Mouse (Mus musculus) limb, embryonic 10.5 days (tissue): Measurements from ENCODE around the gene Hcar2. TPM values are rescaled to one million over a fixed set of nuclear protein-coding genes. Genes with fewer than 3 reads are reported as not detected.

ENCODE experiments used
- DNase-seq: peaks from one replicate; pipeline ENCODE4 v3.0.0-alpha.2; 2017; ENCODE audit warnings: low spot score
- H3K27ac ChIP-seq: fragments of 300-500 bp; sonication (generic); 2 replicates; pipeline ENCODE4 v1.5.1; 2016; ENCODE audit warnings: mild to moderate bottlenecking
- H3K27me3 ChIP-seq: fragments of 300-500 bp; sonication (generic); 2 replicates; pipeline ENCODE4 v1.6.1; 2016; ENCODE audit warnings: low read depth, mild to moderate bottlenecking; ENCODE audit not compliant: poor library complexity, severe bottlenecking
- H3K36me3 ChIP-seq: fragments of 300-500 bp; sonication (generic); 2 replicates; pipeline ENCODE4 v1.6.1; 2016; ENCODE audit warnings: mild to moderate bottlenecking, moderate library complexity
- H3K4me1 ChIP-seq: fragments of 300-500 bp; sonication (generic); 2 replicates; pipeline ENCODE4 v1.6.1; 2016
- H3K4me3 ChIP-seq: fragments of 300-500 bp; sonication (generic); 2 replicates; pipeline ENCODE4 v1.5.1; 2016; ENCODE audit warnings: mild to moderate bottlenecking, moderate library complexity
- H3K9me3 ChIP-seq: fragments of 300-500 bp; sonication (generic); replicated peaks from 2 replicates; pipeline ENCODE4 v1.6.1; 2016; ENCODE audit warnings: mild to moderate bottlenecking
- WGBS: fragments of 180-500 bp; shearing (Covaris S2); methylation state at CpG from one replicate; pipeline ENCODE4 v1.1.7; 2016; 5-methylcytosine and 5-hydroxymethylcytosine counted together
- polyA plus RNA-seq: library from polyadenylated mRNA; unstranded; fragments of >200 nt; fragmentation: Nextera tagmentation; extraction: Ambion mirVana; gene quantifications from 2 replicates; pipeline ENCODE4 v1.2.1, GENCODE M21; 2016

Hcar2 gene
- polyA plus RNA-seq, 1 experiment from 2014 or later = not detected

GRCm38 (mm10) chr5:123851398-123851797 is 13.9 kb downstream of the Hcar2 start:
- 51% methylated on average over 2 of the region's 2 CpGs for WGBS
- peaks cover 7% of the 10 kb centered on the region for H3K4me1 ChIP-seq

GRCm38 (mm10) chr5:123844316-123844715 is 21.0 kb downstream of the Hcar2 start:
- no peaks in the 10 kb centered on the region for H3K36me3 ChIP-seq
- 95% methylated on average over 14 of the region's 14 CpGs for WGBS
- H3K4me3 ChIP-seq = no peak overlapping the region
- H3K27ac ChIP-seq = no peak overlapping the region
- DNase-seq = no peak
- no peaks in the 10 kb centered on the region for H3K9me3 ChIP-seq
- no peaks in the 10 kb centered on the region for H3K27me3 ChIP-seq
- no peaks in the 10 kb centered on the region for H3K4me1 ChIP-seq

More at GRCm38 (mm10) chr5:123851398-123851797, 13.9 kb downstream of the Hcar2 start:
- Histone ChIP-seq H3K4me3 (no peak overlapping the region), H3K27ac (no peak overlapping the region), H3K36me3 (no peaks in the 10 kb centered on the region), H3K27me3 (no peaks in the 10 kb centered on the region), H3K9me3 (no peaks in the 10 kb centered on the region)
- no peak for DNase-seq

DNA sequence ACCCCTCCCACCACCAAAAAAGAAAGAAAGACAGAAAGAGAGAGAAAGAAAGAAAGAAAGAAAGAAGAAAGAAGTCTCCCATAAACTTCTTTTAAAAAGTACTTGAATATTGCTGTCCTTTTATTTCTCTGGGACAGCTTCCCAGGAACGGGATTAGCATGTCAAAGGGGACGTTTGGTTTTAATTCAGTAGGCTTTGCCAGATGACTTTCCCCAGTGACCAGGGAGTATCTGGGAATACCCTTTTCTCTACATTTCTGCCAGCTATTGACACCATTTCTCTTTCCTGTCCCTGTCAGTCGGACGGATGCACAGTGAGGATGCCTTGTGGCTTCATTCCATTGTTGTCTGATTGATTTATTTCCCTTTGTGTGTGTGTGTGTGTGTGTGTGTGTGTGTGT is 21.5 kb downstream of the Hcar2 start:
- no peak overlapping the region for H3K27ac ChIP-seq
- 63% methylated on average over 4 of the region's 4 CpGs for WGBS
- H3K36me3 ChIP-seq = no peaks in the 10 kb centered on the region
- no peaks in the 10 kb centered on the region for H3K4me1 ChIP-seq
- no peaks in the 10 kb centered on the region for H3K27me3 ChIP-seq
- DNase-seq = no peak
- H3K4me3 ChIP-seq = no peak overlapping the region
- H3K9me3 ChIP-seq = no peaks in the 10 kb centered on the region

DNA sequence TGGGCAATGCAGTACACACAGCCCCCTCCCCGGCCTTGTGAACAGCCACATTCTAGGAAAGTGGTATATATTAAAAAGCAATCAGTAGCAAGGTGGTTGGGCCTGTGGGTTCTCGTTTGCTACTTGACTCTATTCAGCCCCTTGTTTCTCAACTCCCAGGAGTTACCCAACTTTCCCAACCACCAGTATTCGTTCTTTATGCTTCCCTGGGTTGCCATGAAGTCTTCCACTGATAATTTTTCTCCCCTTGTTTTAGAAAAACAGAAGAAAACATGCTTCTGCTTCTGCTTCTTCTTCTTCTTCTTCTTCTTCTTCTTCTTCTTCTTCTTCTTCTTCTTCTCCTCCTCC is 22.4 kb downstream of the Hcar2 start:
- no peaks in the 10 kb centered on the region for H3K27me3 ChIP-seq
- peaks cover 5% of the 10 kb centered on the region; the same call in 1 of the 2 replicates for H3K4me1 ChIP-seq
- no peak overlapping the region for H3K27ac ChIP-seq
- H3K4me3 ChIP-seq = no peak overlapping the region
- WGBS = 77% methylated on average over 3 of the region's 3 CpGs
- H3K9me3 ChIP-seq = no peaks in the 10 kb centered on the region
- no peak for DNase-seq
- no peaks in the 10 kb centered on the region for H3K36me3 ChIP-seq

- no peaks in the 10 kb centered on the region for H3K36me3 ChIP-seq
- no peaks in the 10 kb centered on the region for H3K27me3 ChIP-seq
- no peaks in the 10 kb centered on the region for H3K9me3 ChIP-seq
- no peak overlapping the region for H3K27ac ChIP-seq
- peaks cover 5% of the 10 kb centered on the region; the same call in 1 of the 2 replicates for H3K4me1 ChIP-seq
- no peak overlapping the region for H3K4me3 ChIP-seq
- DNase-seq = no peak
- 69% methylated on average over 11 of the region's 11 CpGs for WGBS
These were observed 22.9 kb downstream of the Hcar2 start for GRCm38 (mm10) chr5:123842221-123842934.

GRCm38 (mm10) chr5:123837371-123837770 is 27.9 kb downstream of the Hcar2 start:
- WGBS = 72% methylated on average over 4 of the region's 4 CpGs
- Histone ChIP-seq H3K27ac (no peak overlapping the region), H3K9me3 (no peaks in the 10 kb centered on the region), H3K4me3 (no peak overlapping the region), H3K27me3 (no peaks in the 10 kb centered on the region), H3K36me3 (no peaks in the 10 kb centered on the region), H3K4me1 (peaks cover 5% of the 10 kb centered on the region; the same call in 1 of the 2 replicates)
- DNase-seq = no peak

GRCm38 (mm10) chr5:123834836-123835235 is 30.5 kb downstream of the Hcar2 start:
- WGBS = 88% methylated on average over 3 of the region's 3 CpGs
- Histone ChIP-seq H3K36me3 (no peaks in the 10 kb centered on the region), H3K27ac (no peak overlapping the region), H3K27me3 (no peaks in the 10 kb centered on the region), H3K9me3 (no peaks in the 10 kb centered on the region), H3K4me1 (peaks cover 5% of the 10 kb centered on the region; the same call in 1 of the 2 replicates), H3K4me3 (no peak overlapping the region)
- no peak for DNase-seq

GRCm38 (mm10) chr5:123832309-123832708 is 33.0 kb downstream of the Hcar2 start:
- Histone ChIP-seq H3K36me3 (0 out of 2 replicates have a peak, but pooled peaks cover 4% of the 10 kb centered on the region), H3K27me3 (no peaks in the 10 kb centered on the region), H3K27ac (no peak overlapping the region), H3K4me1 (peaks cover 12% of the 10 kb centered on the region), H3K4me3 (no peak overlapping the region), H3K9me3 (no peaks in the 10 kb centered on the region)
- no peak for DNase-seq
- 91% methylated on average over 7 of the region's 7 CpGs for WGBS

- 73% methylated on average over 6 of the region's 6 CpGs for WGBS
- peaks cover 14% of the 10 kb centered on the region for H3K36me3 ChIP-seq
- H3K4me3 ChIP-seq = no peak overlapping the region
- H3K27me3 ChIP-seq = no peaks in the 10 kb centered on the region
- no peak for DNase-seq
- no peaks in the 10 kb centered on the region for H3K9me3 ChIP-seq
- H3K27ac ChIP-seq = 0 out of 2 replicates have a peak overlapping the region, but pooled peaks have one; percentile 20
- peaks cover 20% of the 10 kb centered on the region for H3K4me1 ChIP-seq
These were observed 37.6 kb downstream of the Hcar2 start for GRCm38 (mm10) chr5:123827659-123828091.

GRCm38 (mm10) chr5:123822706-123823105 is 42.6 kb downstream of the Hcar2 start:
- Histone ChIP-seq H3K27me3 (no peaks in the 10 kb centered on the region), H3K4me3 (no peak overlapping the region), H3K4me1 (peaks cover 18% of the 10 kb centered on the region), H3K27ac (no peak overlapping the region), H3K9me3 (no peaks in the 10 kb centered on the region), H3K36me3 (peaks cover 59% of the 10 kb centered on the region)
- DNase-seq = no peak
- WGBS = 70% methylated on average over 7 of the region's 7 CpGs

GRCm38 (mm10) chr5:123821264-123821571 is 44.1 kb downstream of the Hcar2 start:
- Histone ChIP-seq H3K36me3 (peaks cover 74% of the 10 kb centered on the region), H3K9me3 (no peaks in the 10 kb centered on the region), H3K27me3 (no peaks in the 10 kb centered on the region), H3K4me3 (no peak overlapping the region), H3K4me1 (peaks cover 12% of the 10 kb centered on the region), H3K27ac (no peak overlapping the region; the same call in 1 of the 2 replicates)
- WGBS = 96% methylated on average over 3 of the region's 3 CpGs
- no peak for DNase-seq

DNA sequence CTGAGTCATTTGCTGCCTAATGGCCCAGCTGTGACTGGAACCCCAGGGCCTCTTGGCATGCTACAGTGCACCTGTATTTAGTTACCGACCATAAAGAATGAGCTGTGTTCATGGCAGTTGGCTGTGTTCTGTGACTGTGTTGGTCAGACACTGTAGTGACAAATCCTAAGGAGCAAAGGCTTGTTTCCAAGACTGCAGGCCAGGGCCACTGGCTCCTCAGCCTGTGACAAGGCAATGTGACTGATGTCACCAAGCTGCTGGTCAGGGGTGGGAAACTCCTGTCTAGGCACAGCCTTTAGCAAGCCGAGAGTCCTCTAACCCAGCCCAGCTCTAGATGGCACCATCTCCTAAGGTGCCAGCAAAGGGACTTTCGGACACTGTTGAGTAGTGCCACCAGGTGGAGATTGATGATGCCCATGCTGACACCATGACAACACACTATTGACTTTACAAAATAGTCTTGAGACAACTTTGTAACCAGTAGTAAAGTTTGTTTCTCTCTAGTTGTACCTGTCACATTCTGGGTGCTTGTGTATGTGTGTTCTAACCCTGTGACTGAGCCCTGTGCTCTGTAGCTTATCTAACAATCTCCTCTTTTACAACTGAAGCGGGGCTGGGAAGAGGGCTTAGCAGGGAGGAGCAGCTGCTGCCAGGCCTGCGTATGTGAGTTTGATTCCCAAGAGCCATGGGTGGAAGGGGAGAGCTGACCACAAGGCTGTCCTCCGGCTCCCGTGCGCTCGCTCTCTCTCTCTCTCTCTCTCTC is 44.6 kb downstream of the Hcar2 start:
- Histone ChIP-seq H3K27ac (no peak overlapping the region; the same call in 1 of the 2 replicates), H3K4me1 (peaks cover 12% of the 10 kb centered on the region), H3K36me3 (peaks cover 78% of the 10 kb centered on the region), H3K27me3 (no peaks in the 10 kb centered on the region), H3K4me3 (no peak overlapping the region), H3K9me3 (no peaks in the 10 kb centered on the region)
- WGBS = 90% methylated on average over 9 of the region's 9 CpGs
- no peak for DNase-seq

DNA sequence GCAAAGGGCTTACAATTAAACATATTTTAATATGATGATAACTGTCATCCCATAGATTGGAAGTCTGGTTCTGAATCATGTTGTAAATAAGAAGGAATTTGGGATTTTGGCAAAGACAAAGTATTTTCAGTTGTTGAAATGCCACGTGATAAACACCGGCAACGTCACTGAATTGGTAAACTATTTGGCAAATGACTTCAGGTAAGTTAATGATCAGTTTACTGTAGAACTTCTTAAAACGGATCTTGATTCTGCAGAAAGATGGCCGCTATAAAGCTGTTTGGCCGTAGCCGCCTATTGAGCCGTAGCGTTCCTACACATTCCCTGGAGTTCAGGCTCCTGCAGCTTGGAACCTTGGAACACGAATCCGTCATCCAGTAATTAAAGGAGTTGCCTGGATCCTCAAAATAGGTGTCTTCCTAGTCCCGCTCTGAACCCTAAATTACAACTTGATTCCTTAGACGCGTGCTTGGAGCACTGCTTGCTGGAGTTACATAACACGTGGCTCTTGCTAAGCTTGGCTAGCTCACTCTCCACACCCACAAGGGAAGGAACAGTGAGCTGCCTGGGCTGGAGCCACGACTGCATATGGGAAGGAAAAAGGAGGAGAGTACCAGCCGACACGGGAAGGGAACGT is 46.2 kb downstream of the Hcar2 start:
- Histone ChIP-seq H3K27ac (no peak overlapping the region), H3K4me3 (no peak overlapping the region), H3K4me1 (peaks cover 12% of the 10 kb centered on the region), H3K27me3 (no peaks in the 10 kb centered on the region), H3K36me3 (peaks cover 92% of the 10 kb centered on the region), H3K9me3 (no peaks in the 10 kb centered on the region)
- DNase-seq = no peak
- WGBS = 95% methylated on average over 19 of the region's 19 CpGs
